Mouse (Mus musculus) monocyte, adult 2 months (primary cell): Measurements from ENCODE around the gene Map1s.

Experiments
- DNase-seq, 2 experiments: peaks; one replicate each; pipeline ENCODE4 v3.0.0; 2022; ENCODE audit warnings: low spot score in 2 of 2, low read depth in 1 of 2

Map1s gene

GRCm38 (mm10) chr8:70905831-70906736 is at the start of gene Map1s:
Gene Map1s, plus strand, starts transcription at chr8:70905932.
- peak; percentile 27 to 28 for DNase-seq

GRCm38 (mm10) chr8:70856028-70856427 is 49.7 kb upstream of the Map1s start:
- no peak for DNase-seq

GRCm38 (mm10) chr8:70856541-70857197 is 49.1 kb upstream of the Map1s start:
- DNase-seq: no peak

- DNase-seq: no peak
These were observed 48.2 kb upstream of the Map1s start for GRCm38 (mm10) chr8:70857516-70857915.

- no peak for DNase-seq
These were observed 42.7 kb upstream of the Map1s start, which contains the start of gene Kcnn1 for GRCm38 (mm10) chr8:70862824-70863641. Gene Kcnn1, minus strand, starts transcription at chr8:70863258.

- DNase-seq: no peak
These were observed 41.6 kb upstream of the Map1s start for GRCm38 (mm10) chr8:70863956-70864711.

GRCm38 (mm10) chr8:70864712-70865221 is 41.0 kb upstream of the Map1s start:
- DNase-seq: no peak

GRCm38 (mm10) chr8:70865350-70866000 is 40.3 kb upstream of the Map1s start:
- DNase-seq: peak; percentile 97 to 99

- no peak for DNase-seq
These were observed 39.7 kb upstream of the Map1s start for GRCm38 (mm10) chr8:70866001-70866520.

GRCm38 (mm10) chr8:70866566-70866965 is 39.2 kb upstream of the Map1s start:
- DNase-seq: no peak

- peak in 1 of 2 experiments; percentile 50 for DNase-seq
These were observed 37.1 kb upstream of the Map1s start for GRCm38 (mm10) chr8:70868559-70869198.

GRCm38 (mm10) chr8:70869199-70869571 is 36.5 kb upstream of the Map1s start:
- DNase-seq: no peak

GRCm38 (mm10) chr8:70869601-70870041 is 36.1 kb upstream of the Map1s start:
- DNase-seq: peak; percentile 30 to 64

- DNase-seq: no peak
These were observed 34.4 kb upstream of the Map1s start for GRCm38 (mm10) chr8:70871195-70871807.

GRCm38 (mm10) chr8:70872643-70873363 is 32.9 kb upstream of the Map1s start:
- DNase-seq: no peak

- DNase-seq: peak; percentile 86 to 94
These were observed 32.3 kb upstream of the Map1s start, which contains the start of gene Ccdc124 for GRCm38 (mm10) chr8:70873364-70873985. Gene Ccdc124, minus strand, starts transcription at chr8:70873935.

GRCm38 (mm10) chr8:70874441-70874840 is 31.3 kb upstream of the Map1s start:
- DNase-seq: no peak
